Mouse (Mus musculus): Measurements from ENCODE around the gene Olfr309. TPM values are rescaled to one million over a fixed set of nuclear protein-coding genes. Genes with fewer than 3 reads are reported as not detected.
"Not testable (repeated sequence)": the region's sequence is repeated elsewhere in the genome, so short reads cannot be mapped to it uniquely, and the experiment has no call there.

Olfr309 gene
- total RNA-seq (2021) = not detected

- DNase-seq = no peak
- intact Hi-C loops (cut with DNase I) = no loop called here
Observed at GRCm38 (mm10) chr7:86313608-86314007, at the start of gene Olfr309. Gene Olfr309 (minus strand): TSS chr7:86313708.

DNA sequence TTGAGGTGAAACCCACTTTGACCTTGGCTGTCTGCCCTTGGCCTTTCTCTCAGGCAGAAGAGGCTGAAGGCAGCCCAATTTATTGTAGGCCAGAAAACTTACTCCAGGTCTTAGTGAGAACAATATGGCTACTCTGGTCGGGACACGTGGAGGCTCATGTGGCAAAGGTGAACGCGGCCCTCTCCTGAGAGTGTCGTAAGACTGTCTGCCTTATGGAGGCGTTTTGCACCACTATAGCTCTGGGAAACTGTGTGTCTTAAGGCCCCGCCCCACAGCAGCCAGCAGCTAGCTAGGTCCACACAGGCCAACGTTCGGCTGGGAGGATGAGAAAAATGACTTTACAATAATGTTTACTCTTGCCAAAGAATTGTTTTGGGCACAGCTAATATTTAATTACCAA is 32.8 kb upstream of the Olfr309 start:
- intact Hi-C loops (cut with DNase I); DNase-seq: not testable (repeated sequence)

GRCm38 (mm10) chr7:86344253-86344652 is 30.7 kb upstream of the Olfr309 start:
- intact Hi-C loops (cut with DNase I) = no loop called here
- DNase-seq = no peak

DNA sequence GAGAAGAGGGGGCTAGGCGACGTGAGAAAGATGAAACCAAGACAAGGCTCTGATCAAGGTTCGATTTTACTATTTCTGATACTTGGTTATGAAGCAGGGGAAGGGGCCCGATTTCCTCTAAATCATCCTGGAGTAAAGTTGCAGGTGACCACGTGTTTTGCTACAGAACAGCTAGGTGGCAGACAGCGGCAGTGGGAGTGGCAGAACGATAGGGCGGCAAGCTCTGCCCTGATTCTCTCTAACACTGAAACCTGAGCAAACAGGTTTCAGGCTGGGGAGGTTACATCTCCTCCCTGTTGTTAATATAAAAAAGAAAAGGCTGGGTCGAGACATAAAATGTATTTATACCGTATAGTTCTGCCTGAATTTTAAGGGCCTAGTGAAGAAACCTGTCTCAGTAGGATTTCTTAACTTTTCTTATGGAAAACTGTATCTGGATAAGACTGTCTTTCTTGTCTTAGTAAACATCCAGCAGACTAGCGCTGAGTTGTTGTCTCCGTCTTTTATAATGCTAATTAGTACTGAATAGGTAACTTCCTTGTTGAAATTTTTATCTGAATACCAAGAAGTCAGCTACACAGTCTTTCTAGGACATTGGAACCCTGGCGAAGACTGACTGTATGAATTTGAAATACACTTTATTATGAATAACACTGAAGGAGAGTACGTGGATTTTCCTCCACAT is 29.5 kb upstream of the Olfr309 start:
- intact Hi-C loops (cut with DNase I) = no loop called here
- DNase-seq = no peak

DNA sequence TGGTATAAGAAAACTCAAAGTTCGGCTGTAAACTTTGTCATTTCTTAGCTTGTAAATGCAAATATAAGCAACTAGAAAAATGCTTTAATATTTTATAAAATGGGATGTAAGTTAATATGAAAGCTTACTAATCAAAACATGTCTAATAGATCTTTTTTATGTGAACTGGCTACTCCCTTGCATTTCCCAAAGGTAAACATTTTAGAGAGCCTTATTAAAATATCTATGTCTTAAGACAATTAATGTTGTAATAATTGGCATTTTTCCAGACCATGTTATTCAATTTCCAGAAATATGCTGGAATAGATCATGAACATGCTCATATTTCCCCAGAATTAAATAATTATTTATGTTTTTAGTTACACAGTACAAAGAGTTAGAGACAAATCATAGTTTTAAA is 24.0 kb upstream of the Olfr309 start, which contains the start of gene Olfr307:
Olfr307 (minus strand) TSS at position 101 of the 400 bp plus-strand sequence.
- intact Hi-C loops (cut with DNase I) = no loop called here

GRCm38 (mm10) chr7:86325530-86325929 is 12.0 kb upstream of the Olfr309 start, which contains the start of gene Olfr308:
Gene Olfr308 (minus strand): TSS chr7:86325630.
- intact Hi-C loops (cut with DNase I) = no loop called here
- DNase-seq = no peak

More for the DNA sequence above, 24.0 kb upstream of the Olfr309 start, which contains the start of gene Olfr307:
- DNase-seq = no peak

GRCm38 (mm10) chr7:86321323-86321722 is 7.8 kb upstream of the Olfr309 start:
- DNase-seq = no peak
- intact Hi-C loops (cut with DNase I) = no loop called here

- intact Hi-C loops (cut with DNase I) = no loop called here
- DNase-seq = no peak
Observed at GRCm38 (mm10) chr7:86277072-86277471, 36.4 kb downstream of the Olfr309 start, which contains the start of gene Olfr310. Gene Olfr310 (minus strand): TSS chr7:86277172.

Small RNA genes lying within 50 kb of the gene (microRNA-seq; reads per million reads assigned to microRNA genes)
- gene Gm23192 (ENCODE audit: borderline number of aligned reads in 2 of 2) = 0 reads per million in 2 experiments

Other genes starting within 250 kb of the Olfr309 start
- gene Vmn2r75, start 141.9 kb downstream of the Olfr309 start, total RNA-seq (2021) = not detected
- not detected for gene Vmn2r76, start 67.4 kb downstream of the Olfr309 start, total RNA-seq (2021)
- gene Olfr310, start 36.5 kb downstream of the Olfr309 start, total RNA-seq (2021) = not detected
- gene Olfr308, start 11.9 kb upstream of the Olfr309 start, total RNA-seq (2021) = not detected
- gene Olfr307, start 23.9 kb upstream of the Olfr309 start, total RNA-seq (2021) = not detected
- not detected for gene Olfr305, start 53.2 kb upstream of the Olfr309 start, total RNA-seq (2021)
- gene Olfr304, start 73.0 kb upstream of the Olfr309 start, total RNA-seq (2021) = not detected
- not detected for gene Olfr303, start 84.1 kb upstream of the Olfr309 start, total RNA-seq (2021)
- gene Olfr301, start 90.1 kb upstream of the Olfr309 start, total RNA-seq (2021) = not detected
- gene Olfr299, start 146.2 kb upstream of the Olfr309 start, total RNA-seq (2021) = not detected
- gene Olfr298, start 178.8 kb upstream of the Olfr309 start, total RNA-seq (2021) = not detected
- not detected for gene Olfr297, start 206.3 kb upstream of the Olfr309 start, total RNA-seq (2021)

All from heart, postnatal 36 days (tissue).